Mouse (Mus musculus) erythroblast, embryonic 14.5 days (primary cell): ENCODE results near the gene Ckap2.

Experiments used
- GATA1 ChIP-seq: IDR thresholded peaks from 2 replicates; pipeline ENCODE4 v1.6.1; 2012; ENCODE audit warnings: low read length, inconsistent platforms, mixed read lengths
- TAL1 ChIP-seq: IDR thresholded peaks from 3 replicates; pipeline ENCODE4 v1.6.1; 2012; ENCODE audit warnings: low read length, inconsistent platforms, mixed read lengths

GRCm38 (mm10) chr8:22227061-22227877, 41.6 kb upstream of the Ckap2 start, which contains the start of gene Thsd1:
- no peak for TF ChIP-seq TAL1
- TF ChIP-seq GATA1: no peak
